Mouse (Mus musculus): ENCODE measurements around the gene Taf10.

DNA sequence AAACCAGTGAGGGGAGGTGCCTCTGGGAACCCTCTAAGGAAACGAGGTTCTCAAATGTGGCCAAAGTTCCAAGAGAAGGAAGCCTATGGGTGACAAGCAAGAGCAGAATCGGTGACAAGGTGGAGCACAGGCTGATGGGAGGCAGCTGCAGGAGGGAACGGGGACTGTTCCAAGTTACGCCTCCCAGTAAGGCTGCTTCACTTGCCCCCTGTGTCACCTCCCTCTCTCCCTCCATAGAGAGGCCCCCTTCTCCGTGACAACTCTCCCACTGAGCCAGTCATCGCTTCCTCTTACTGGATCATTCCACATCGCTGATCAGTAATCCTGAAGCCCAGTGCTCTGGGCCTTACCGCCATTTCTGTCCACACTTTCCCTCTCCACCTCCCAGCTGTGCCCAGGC, 30.5 kb upstream of the Taf10 start:
- TF ChIP-seq POLR2A (IDR thresholded peaks at IDR 0.05; ENCODE audit: low read depth, low read length) (no peak), CTCF (IDR thresholded peaks at IDR 0.05; ENCODE audit: borderline replicate concordance, insufficient read depth, low read length) (no peak)

Measured in embryonic fibroblast, embryonic 13.5 days (primary cell).